Mouse (Mus musculus): ENCODE results near the gene Fam129a. TPM values are rescaled to one million over a fixed set of nuclear protein-coding genes. Genes with fewer than 3 reads are reported as not detected.
"Not testable (repeated sequence)": the region's sequence is repeated elsewhere in the genome, so short reads cannot be mapped to it uniquely, and the experiment has no call there.

Fam129a gene
- total RNA-seq, 2 experiments from 2014 or later: 6.1 to 13.4 TPM

DNA sequence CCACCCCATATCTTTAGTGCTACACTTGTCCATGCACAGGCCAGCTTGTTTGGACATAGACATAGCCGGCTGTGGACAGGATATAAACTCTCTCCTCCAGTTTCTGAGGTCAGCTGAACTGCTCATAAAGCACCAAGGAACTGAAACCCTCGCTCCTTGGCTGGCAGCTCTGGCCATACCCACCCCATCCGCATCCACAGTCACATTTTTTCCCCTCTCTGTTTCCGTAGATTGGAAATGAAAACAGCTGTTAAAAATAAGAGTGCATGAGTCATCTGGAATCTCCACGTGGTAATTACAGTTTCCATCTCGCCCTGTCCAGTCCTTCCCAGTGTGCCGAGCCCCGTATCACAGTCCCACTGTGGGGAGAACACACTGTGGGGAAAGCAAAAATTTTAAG lies 115.7 kb downstream of the Fam129a start:
- ATAC-seq (replicated peaks; ENCODE audit: low FRiP score, poor library complexity, severe bottlenecking): no peak

DNA sequence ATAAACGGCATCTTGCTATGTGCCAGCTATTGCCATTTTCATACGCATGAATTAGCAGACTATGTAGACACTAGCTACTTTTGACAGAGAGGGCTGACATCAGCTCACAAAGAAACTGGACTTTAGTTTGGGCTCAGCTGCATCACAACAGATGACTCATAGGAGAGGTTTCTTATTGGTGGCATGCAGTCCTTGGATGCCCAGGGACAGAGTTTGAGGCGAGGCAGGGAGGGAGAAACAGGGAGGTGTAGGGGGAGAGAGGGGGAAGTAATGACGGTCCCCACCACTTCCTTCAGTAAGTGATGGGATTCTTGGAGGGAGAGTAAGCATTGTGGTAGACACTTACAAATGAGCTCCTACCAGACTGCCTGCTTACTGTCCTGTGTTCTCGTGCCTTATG lies 118.0 kb downstream of the Fam129a start:
- no peak for ATAC-seq (replicated peaks; ENCODE audit: low FRiP score, poor library complexity, severe bottlenecking)

DNA sequence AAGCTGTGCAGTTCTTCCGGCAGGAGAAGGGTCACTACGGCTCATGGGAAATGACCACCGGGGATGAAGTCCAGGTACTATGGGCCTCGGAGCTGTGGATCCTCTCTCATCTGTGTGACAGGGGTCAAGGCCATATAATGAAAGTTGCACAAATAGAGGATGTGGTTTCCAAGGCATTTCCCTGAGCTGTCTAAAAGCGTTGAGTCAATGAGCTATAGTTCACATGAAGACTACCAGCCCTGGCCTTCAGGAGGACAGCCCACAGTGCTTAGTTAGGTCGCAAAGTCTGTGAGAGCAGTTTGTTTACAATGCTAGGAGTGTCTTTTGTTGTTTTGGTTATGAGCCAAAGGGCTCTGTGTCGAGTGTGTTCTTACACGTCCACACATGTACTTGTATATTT lies 118.6 kb downstream of the Fam129a start:
- ATAC-seq (replicated peaks; ENCODE audit: low FRiP score, poor library complexity, severe bottlenecking): no peak

DNA sequence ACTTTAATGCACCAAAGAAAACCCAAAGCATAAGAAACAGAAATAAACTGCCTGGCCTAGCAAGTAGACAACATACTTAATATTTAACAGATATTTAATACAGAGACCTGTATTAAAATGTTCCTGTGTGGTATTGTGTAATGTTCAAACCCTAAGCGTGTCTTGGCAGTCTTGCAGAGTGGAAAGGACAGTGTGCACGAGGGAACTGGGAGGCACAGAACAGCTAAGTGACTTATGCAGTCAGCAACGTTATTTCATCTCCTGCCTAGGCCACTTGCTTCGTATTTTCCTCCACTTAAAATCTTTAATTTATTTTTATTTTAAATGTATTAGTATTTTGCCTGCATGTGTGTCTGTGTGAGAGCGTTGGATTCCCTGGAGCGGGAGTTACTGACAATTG lies 119.1 kb downstream of the Fam129a start:
- no peak for ATAC-seq (replicated peaks; ENCODE audit: low FRiP score, poor library complexity, severe bottlenecking)

DNA sequence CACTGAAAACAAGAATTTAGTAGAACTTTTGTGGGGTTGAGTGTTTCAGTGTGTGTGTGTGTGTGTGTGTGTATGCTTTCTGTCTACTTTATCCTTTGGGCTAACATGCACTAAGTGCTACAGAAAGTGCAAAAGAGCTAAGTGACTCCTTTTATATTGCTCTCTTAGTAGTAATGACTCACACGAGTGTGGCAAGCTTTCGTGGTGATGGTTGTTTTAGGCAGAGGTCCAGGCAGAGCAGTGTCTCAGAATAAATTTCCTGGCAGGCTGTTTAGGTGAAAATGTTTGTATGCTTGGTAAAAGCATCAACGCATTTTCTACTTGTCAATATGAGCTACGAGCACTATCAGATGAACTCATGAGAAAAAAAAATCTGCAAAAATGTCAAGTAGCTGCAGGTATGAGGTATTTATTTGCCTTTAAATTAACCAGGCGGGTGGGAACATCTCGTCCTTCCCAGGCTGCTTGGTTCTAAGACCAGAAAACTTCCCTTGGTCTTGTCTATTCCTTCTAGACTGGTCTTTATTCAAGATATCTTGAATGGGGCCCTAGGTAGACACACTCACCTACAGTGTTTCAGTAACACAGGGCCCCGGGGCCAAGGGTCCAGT lies 119.7 kb downstream of the Fam129a start:
- no peak for ATAC-seq (replicated peaks; ENCODE audit: low FRiP score, poor library complexity, severe bottlenecking)

DNA sequence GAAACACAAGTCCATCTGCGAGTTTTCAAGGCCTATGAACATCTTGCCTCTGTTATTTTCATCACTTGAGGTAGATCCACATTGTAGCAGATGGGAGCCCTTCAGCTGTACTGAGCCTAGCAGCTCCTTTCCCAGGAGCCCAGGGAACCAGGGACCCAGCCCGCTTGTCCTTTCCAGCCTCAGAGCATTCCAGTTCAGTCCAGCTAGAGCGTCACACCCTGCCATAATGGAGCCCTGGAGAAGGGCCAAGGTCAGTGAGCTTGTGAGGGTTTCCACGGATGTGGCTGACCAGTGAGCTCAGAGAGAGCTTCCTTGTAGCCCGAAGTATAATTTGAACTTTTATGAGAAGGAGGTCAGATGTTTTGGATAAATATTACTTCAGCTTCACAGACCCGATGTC lies 121.9 kb downstream of the Fam129a start:
- ATAC-seq (replicated peaks; ENCODE audit: low FRiP score, poor library complexity, severe bottlenecking): not testable (repeated sequence)

DNA sequence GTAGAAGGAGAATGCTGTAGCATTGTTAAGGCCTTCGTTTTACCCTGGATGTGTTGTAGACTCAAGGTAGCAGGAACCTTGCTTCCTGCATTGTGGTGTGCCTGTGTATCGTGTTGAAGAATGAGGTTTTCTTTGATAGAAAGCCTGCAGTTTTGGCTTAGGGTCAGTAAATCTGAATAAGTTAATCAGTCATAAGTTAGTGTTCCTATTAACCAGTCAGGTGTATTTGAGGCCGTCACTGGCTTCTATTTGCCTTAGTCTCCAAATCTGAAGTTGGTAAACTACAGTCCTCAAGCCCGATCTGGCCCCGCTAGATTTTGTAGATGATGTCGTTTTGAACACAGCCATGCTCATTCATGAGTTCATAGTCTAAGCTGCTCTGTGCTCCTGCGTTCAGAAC lies 125.8 kb downstream of the Fam129a start:
- ATAC-seq (replicated peaks; ENCODE audit: low FRiP score, poor library complexity, severe bottlenecking): no peak

DNA sequence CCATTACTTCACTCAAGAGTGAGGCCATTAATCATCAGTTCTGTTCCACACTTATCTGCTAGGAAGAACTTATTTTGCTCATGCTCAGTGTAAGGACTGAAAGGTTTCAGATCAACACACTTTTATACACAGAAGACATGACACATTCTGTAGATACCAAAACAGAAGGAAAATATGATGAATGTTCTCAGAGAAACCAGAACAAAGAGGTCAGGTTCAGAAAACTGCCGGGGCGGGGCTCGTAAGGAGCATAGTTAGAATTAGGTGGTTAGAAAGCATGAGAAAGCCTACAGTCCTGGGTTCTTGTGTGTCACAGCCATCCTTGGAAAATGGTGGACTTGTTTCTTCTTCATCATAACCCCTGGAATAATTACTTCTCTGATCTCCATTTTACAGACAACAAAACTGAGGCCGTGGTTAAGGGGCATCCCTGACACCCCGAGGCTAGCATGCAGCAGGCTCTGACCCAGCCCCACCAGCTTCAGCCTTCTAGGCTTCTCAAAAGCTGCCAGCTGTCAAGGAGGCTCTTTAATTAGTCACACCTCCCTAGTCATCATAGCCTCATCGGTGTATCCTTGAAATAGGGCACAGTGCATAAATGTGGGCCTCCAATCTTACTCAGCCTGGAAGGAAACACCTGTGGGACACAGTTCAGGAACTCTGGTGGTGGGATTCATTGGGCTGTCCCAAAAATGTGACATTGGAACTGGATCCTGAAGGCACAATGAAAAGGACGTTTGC lies 127.1 kb downstream of the Fam129a start:
- ATAC-seq (replicated peaks; ENCODE audit: low FRiP score, poor library complexity, severe bottlenecking): no peak

DNA sequence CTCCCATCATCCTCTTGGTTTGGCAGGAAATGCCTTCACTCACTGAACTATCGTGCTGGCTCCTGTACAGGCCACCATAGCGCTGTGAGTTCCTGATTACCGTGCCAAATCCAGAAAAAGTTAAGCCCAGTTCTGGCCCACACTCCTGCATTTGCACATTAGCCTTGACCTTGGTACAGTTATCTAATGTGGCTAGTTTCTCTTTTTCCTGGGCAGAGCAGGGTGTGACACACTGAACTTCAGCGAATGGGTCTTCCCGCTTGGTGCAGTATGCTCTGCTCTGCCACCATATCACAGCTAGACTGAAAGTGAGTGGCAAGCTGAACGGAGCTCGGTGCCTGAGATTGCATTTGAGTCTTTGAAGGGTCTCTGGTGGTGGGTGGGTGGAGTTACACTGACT lies 128.4 kb downstream of the Fam129a start:
- no peak for ATAC-seq (replicated peaks; ENCODE audit: low FRiP score, poor library complexity, severe bottlenecking)

DNA sequence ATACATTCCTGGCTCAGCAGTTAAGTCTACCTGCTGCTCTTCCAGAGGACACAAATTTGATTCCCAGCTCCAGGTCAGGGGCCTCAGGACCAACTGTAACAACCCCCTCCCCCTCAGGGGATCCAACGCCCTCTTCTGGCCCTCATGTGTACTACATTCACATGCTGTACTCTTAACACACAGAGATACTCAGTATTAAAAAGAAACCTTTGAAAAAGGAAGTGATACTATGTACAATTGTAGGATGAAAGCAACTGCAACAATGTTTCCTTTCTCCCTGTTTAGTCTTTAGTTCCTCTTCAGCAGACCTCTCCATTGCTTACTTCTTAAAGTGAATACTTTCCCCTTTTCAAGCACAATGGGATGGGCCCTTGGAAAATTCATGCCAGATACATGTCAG lies 131.8 kb downstream of the Fam129a start:
- ATAC-seq (replicated peaks; ENCODE audit: low FRiP score, poor library complexity, severe bottlenecking): no peak

DNA sequence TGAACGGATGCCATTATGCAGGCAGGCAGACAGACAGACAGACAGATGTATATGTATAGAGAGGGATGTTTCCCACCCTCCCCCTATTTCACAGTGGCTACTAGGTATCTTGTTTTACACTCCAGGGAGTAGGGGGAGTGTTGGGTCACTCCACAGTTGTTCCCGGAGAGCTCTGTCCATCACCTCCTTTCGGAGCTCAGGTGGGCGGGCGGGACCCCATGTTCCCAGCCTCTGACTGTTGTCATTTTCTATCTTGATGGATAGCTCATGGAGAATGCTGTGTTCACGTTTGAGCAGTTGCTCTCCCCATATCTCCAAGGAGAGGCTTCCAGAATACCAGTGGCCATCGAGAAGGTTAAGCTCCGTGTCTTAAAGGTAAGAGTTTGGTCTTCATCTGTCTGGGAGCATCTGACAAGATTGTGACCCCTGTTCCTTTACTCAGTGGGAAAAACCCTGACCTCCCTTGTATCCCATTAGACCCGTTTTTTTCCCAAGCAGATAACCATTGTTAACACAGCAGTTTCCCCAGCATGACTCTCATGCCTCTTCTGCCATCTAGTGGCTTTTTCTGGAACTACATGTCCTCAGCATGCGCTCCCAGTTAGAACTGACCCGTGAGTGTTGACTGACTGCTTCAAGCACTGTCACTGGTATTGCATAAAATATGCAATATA lies 134.9 kb downstream of the Fam129a start:
- peak; percentile 66 for ATAC-seq (replicated peaks; ENCODE audit: low FRiP score, poor library complexity, severe bottlenecking)

DNA sequence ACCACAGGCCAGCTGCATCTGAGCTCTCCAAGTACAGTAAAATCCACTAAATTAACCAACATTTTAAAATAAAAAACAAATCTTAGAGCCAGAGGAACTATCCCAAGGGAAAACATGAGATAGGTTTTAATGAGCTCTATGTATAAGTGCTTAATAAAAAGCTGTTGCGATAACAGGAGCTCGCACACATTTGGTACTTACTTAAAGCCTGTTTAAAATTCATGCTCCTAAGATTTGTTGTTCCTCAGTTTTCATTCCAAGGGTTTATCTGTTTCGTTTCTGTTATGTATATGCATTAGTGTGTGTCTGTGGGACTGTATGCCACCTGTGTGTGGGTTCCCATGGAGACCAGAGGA lies 135.4 kb downstream of the Fam129a start:
- no peak for ATAC-seq (replicated peaks; ENCODE audit: low FRiP score, poor library complexity, severe bottlenecking)

DNA sequence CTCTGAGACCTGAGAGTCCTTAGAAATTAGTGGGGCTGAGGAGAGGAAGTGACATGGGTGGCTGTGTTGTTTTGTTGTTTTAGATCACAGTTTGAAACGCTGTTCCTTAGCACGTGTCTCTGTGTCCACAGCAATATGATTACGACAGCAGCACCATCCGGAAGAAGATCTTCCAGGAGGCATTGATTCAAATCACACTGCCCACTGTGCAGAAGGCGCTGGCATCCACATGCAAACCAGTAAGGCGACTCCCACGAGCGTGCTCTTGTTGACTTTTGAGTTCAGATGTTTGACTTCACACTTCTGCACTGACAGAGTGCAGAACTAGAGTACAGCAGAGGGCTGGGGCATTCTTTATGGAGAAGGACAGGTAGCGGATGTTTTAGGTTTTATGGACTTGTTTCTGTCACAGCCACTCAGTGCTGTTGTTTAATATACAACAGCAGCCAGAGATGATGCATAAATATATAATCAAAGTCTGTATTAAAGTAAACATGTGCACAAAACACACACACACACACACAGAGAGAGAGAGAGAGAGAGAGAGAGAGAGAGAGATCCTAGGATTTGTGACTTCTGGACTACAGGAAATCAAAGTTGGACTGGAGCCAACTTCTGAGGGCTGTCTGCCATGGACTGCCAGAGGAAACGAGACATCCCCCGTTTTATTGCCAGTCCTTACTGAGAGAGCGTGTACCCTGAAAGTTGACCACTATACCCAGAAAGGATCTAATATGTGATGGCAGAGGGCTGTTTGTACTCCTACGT lies 138.2 kb downstream of the Fam129a start:
- ATAC-seq (replicated peaks; ENCODE audit: low FRiP score, poor library complexity, severe bottlenecking): no peak

DNA sequence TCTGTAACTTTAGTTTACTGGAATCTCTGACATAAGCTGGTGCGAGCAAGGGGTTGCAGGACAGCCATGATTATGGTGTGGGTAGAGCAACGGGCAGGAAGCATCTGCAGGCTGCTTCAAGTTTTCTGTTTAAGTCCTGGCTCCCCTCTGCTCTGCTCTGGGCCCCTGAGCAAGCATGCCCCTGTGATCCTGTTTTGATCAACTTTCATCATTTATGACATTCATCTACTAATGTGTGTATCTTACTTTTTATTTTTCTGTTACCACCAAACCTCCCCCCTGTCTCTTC lies 138.7 kb downstream of the Fam129a start:
- no peak for ATAC-seq (replicated peaks; ENCODE audit: low FRiP score, poor library complexity, severe bottlenecking)

DNA sequence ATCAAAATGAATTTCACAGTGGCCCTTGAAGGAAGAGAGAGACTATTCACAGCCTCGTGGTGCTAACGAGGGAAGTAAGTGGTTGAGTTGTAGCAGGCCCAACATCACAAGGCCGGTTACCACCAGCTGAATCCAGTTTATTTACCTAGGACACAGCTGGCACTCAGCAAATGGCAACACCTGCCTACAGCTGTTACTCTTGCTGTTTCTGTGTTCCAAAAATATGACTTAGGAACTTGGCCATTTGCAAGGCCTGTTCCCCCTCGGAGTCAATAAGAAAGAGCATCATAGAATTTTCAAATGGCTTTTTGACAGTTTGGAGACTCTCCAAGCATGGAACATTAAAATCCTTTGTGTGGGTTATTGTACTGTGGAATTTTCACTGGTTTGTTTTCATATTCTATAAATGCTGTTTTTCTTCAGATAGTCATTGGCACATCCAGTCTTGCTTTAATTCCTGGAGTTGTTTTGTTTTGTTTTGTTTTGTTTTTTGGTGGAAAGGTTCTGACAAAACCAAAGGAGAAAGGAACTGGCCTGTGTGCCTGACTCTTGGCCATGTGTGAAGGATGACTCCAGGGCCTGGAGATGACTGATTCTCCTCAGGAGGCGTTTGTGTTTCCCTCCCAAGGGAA lies 139.6 kb downstream of the Fam129a start:
- ATAC-seq (replicated peaks; ENCODE audit: low FRiP score, poor library complexity, severe bottlenecking): no peak

DNA sequence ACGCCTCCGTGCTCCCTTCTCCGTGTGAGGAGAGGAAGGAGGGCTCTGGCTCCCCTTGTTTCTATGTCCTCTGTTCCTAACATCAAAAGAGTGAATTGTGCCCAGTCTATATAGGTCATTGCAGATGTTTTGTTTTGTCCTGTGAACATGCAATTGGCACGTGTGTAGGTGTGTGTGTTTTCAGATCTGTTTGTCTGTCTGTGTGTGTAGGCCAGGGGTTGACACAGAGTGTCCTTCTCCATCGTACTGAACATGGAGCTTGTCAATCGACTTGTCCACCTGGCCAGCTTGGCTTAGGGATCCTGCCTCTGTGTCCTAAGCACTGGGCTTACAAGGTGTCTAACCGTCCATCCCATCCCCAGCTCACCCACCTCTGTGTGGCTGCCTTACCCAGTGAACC lies 140.1 kb downstream of the Fam129a start:
- no peak for ATAC-seq (replicated peaks; ENCODE audit: low FRiP score, poor library complexity, severe bottlenecking)

DNA sequence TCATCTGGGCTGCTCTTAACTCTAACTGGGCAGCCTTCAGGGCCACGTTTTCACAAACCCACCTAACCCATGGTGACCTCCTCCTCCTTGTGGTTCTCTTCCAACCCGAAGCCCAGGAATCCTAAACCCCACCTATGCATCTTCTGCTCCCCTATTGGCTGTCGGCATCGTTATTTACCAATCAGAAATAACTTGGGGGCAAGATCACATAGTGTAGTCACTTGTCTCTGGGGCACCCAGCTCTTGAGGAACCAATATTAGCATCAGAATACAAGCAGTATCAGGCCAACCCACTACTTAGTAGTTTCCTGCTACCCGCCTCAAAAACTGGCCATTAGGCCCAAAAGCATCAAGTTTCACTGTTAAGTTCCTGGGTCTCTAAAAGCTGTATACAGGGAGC lies 141.7 kb downstream of the Fam129a start:
- ATAC-seq (replicated peaks; ENCODE audit: low FRiP score, poor library complexity, severe bottlenecking): no peak

DNA sequence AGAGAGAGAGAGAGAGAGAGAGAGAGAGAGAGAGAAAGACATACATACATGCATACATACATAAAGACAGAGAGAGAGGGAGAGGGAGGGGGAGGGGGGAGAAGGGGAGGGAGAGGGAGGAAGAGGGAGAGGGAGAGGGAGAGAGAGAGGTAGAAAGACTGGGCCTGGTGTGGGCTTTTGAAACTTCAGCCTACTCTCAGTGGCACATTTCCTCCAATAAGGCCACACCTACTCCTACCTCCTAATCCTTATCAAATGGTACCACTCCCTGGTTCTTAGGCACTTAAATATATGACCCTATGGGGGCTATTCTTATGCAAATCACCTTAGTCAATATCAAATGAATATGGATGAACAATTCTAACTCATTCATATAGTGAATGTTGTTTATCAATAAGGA lies 142.6 kb downstream of the Fam129a start:
- no peak for ATAC-seq (replicated peaks; ENCODE audit: low FRiP score, poor library complexity, severe bottlenecking)

DNA sequence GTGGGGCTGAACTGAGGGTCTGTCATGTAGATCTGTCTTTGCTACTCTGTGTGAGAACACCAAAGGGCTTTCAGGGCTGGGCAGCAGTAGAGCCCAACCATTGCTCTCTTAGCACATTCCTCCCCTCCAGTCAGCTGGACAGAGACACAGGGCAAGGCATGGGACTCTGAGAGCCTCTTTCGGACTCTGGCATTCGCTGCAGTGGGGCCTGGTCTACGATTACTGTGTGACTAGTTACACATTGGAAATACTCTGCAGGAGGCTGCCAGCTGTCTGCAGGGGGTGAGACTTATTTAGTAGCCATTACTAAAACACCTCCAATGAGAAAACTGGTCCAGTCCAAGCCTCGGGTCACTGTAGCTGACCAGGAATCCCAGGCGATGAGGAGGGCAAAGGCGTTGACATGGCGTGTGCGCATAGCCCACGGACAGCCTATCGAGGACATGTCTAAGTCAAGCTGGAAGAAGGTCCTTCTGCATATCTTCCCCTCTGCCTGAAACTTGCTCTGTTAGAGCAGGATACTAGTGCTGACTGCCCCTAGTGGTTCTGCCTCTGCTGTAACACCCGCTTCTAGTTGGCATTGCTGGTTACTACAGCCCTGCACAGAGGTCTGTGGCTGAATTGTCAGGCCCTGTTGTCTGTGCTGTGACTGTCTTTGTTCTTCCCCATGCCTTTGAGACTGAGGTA lies 145.2 kb downstream of the Fam129a start:
- ATAC-seq (replicated peaks; ENCODE audit: low FRiP score, poor library complexity, severe bottlenecking): no peak

DNA sequence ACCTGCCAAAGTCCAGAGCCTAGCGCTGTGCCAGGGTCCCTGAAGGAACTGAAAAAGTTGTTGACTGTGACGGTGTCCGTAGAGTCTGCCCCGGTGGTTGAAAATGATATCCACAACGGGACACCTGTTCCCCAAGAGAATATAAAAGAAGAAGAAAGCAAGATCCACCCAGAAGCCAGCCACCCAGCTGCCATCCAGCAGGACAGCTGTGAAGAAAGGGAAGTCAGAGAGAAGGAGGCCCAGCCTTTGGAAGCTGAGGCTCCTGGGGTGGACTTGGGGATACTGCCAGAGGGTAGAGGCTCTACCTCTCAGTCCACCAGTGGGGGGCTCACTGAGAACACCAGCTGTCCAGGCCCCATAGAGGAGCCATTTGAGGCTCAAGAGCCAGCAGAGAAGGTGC lies 146.6 kb downstream of the Fam129a start:
- no peak for ATAC-seq (replicated peaks; ENCODE audit: low FRiP score, poor library complexity, severe bottlenecking)
